Mouse (Mus musculus) adrenal gland, adult (tissue): ENCODE measurements around the gene Dock7.

Experiments used
- DNase-seq, 2 experiments: peaks; one replicate each; pipeline ENCODE4 v3.0.0; 2022 to 2023; ENCODE audit warnings: low spot score in 1 of 2; ENCODE audit not compliant: inconsistent age in 2 of 2

Dock7 gene

DNA sequence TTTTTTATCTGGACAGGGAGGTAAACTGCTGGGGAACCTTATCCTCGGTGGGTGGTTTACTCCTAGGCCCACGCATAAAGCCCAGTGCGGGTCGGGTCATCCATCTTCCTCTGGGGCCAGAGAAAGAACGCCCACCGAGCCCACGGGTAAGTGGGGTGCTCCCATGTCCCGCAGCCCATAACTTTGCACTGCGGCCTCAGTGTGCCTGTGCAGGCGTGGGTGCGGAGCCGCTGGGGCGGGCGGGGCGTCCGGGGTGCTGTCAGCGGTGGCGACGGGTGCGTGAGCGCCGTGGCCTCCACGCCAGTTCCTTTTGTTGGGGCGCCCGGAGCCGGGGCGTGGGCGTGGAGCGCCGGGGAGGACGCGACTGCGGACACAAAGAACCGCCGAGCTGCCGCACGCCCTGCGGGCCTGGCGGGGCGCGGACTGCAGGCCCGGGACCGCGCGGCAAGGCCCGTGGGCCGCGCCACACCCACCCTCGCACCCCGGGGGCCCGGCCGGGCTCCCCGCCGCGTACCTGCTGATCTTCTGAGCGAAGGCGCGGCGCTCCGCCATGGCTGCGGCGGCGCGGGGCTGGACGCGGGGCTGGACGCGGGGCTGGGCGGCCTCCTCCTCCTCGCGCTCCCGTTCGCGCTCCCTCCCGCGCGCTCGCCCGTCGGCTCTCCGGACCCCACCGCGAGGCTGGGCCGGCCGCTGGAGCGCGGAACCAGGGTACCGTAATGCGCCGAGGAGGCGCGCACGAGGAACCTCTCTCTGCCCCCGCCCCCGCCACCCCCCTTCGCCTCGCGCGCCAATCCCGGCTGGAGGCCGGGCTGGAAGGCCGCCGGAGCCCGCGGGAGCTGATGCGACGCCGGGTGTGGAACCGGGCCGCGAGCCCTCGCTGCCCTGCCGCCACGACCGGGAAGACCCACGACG, at the start of gene Dock7:
Dock7 (minus strand) TSS at position 705 of the 912 bp plus-strand sequence.
- peak; percentile 87 to 95 for DNase-seq

DNA sequence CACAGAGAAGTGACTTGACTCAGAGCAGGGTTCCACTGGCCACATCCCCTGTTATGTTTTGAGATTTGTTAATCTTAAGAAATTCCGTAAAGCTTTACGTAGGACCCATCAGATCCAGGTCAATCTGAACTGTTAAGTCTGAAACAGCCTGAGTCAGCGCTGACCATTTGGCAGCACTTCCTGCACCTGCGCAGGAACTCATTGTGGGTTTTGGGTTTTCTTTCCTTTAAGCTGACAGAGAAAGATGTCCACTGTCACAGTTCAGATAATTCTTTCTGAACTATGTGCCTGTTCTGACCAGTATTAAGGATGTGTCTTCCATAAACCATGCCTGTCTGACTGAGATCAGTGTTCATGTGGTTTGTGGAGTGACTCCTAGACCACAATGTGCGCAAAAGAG, 48.2 kb upstream of the Dock7 start:
- DNase-seq = no peak

DNA sequence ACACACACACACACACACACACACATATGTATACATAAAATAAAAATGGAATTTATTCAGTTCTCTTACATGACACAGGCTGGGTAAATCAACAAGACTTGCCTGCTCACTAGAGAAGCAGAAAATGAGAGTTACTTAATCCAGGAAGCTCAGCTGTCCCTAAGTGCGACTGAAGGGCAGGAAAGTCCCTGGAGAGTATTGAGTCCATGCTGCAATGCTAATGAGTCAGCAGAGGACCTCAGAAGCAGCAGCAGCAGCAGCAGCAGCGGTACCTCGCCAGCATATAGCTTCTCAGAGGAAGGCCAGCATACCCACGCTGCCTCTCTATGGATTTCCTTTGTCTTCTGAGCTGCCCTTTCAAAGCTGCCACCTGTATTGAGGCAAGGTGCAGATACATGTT, 42.8 kb upstream of the Dock7 start:
- peak; percentile 47 to 81 for DNase-seq

DNA sequence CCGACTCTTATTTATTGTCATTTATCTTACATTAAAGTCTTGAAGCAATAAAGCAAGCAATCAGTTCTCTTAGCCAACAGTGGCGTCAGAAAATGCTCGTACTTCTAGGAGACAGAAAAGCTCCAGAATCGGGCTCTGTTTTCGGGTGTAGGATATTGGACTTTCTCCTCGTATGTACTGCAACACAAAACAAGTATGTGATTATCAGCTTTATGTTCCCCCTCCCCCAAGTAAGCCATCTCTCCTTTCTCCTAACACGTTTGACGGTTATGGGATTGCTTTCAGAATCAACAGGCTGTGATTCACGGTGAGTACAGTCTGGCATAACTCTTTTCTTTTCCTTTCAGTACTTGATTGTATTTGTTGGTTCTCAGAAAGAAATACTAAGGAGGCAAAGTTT, 42.3 kb upstream of the Dock7 start:
- DNase-seq = peak in 1 of 2 experiments; percentile 61

DNA sequence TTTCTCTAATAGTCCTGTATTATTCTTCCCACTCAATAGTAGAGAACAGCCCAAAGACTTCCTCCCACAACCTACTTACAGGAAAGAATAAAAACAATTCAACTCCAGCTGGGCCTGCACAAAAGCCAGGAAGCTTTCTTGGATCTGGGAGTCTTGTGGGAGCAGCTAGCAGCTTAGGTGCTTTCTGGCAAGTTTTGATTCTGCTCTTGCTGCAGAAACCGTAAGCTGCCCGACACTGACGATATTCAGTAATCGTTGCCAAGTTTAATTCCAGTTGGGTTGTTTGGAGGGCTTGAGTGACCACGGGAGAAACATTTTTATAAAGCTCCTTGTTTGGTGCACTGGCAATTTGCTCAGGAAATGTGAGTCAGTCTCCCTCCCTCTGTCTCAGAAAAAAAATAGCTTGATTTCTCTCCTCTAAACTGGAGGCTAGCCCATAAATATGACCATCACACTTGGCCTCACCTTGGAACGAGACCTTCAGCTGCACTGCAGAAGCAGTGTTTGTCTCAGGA, 40.8 kb upstream of the Dock7 start:
- peak; percentile 53 to 87 for DNase-seq

DNA sequence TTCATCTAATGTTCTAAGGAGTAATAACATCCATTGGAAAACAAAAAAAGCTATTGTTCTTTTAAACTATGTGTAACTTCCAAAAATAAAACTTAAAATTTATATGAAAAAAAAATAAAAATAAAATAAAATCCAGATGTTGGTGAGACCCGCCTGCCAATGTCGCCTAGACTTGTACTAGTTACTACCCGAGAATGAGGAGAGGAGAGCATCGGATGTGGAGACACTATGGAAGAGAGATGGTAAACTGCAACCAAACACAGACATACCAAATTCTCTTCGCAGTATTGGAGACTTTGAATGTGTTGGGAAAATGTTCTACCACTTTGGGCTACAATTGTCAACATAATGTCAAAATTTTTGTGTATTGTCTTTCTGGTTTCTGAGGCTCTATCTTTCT, 40.2 kb upstream of the Dock7 start:
- DNase-seq = no peak

DNA sequence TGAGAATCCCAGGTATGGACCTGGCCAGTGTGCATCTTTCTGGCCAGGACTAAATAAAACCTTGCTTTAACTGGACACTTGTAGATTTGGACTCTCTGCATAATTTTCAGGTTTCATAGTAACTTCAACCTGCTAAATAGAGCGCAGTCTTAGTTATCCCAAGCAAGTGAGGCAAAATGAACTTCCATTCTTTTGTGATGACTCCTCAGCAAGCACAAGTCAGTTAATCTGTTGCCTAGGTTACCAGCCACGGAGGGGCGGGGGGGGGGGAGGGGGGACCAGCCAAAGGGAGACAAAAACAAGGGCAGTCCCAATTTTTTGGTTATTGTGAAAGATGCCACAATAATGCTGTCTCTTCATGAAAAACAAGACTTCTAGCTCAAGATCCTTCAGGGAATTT, 39.7 kb upstream of the Dock7 start:
- peak in 1 of 2 experiments; percentile 49 for DNase-seq

DNA sequence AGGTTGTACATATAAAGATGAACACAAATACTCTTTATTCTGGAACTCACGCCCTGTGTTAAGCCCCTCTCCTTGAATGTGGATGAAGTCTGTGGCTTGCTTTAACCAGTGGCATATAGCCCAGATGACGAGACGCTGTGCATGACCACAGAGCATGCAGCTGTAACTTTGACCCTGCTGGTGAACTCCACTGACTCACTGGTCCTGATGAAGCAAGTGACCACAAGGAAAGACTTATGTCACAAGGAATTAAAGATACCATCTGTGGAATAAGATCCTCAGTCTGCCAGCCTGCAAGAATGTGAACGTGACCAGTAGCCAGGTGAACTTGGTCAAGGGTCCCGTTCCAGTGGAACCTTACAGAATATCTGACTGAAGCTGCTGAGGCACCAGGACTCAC, 37.8 kb upstream of the Dock7 start:
- DNase-seq = peak; percentile 40 to 71

DNA sequence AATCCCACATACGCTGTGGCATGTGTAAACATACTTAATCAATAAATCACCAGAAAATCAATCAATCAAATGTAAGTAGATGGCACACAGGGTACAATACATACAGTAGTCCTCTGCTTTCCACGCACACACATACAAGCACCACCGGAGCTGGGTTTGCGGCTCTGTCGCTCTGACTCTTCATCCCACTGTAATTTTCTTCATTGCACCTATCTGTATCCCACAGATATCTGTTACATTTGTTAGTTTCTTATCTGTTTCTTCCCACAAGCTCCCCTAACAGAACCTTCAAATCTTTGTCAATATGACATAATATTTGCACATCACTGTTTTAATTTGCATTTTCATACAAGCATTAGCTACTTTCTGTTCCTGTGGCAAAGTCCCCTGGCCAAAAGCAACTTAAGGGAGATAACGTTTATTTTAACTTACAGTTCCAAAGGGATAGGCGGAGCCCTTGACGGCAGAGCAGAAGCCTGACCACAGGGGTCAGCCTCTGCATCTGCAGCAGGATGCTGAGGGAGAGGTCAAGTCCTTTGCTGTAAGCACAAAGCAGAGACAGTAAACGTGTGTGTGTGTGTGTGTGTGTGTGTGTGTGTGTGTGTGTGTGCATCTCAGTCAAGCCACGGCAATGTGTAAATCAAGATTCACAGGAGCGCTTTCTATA, 36.1 kb upstream of the Dock7 start:
- DNase-seq = no peak

DNA sequence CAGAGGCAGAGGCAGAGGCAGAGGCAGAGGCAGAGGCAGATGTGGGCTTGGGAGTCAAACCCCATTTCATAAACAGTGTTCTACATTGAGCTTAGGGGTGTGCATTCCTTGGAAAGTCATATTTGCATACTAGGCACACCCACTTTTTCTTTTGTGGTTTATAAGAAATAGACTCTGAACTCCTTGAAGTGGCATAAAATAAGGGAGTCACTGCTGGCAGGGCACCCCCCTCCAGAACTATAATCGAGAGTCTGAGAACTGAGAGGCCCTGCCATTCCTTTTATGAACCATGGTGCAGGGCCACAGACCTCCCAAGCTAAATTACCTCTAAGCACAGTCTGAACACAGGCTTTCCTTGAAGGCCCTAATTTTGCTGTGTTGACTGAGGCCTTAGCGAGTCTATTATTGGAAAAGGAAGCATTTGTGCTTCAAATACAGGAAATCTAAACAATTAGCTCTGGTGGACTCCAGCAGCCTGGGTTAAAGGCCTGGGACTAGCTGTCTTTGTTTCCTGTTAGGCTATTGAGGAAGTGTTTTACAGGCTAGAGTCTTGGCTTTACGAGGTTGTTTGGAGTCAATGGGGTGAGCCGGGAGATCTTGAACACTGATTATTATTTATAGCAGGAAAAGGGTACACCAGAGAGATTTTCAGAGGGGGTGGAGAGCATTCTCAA, 31.3 kb upstream of the Dock7 start:
- DNase-seq = no peak

DNA sequence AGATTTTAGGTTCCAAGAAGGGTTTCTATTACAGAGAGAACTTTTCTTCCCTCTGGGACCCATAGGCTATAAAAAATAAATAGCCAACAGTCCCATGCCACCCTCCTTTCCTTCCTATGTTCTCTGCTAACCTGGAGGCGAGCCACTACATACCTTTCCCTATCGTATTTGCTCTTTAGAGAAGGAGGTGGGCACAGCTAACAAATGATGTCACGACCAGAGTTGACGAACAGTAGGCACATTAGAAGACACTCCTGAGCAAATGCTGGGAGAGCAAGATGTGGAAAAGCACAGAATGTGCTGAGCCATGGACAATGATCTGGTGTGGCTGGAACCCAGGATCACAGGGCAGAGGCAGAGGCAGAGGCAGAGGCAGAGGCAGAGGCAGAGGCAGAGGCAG, 30.7 kb upstream of the Dock7 start:
- DNase-seq = no peak

DNA sequence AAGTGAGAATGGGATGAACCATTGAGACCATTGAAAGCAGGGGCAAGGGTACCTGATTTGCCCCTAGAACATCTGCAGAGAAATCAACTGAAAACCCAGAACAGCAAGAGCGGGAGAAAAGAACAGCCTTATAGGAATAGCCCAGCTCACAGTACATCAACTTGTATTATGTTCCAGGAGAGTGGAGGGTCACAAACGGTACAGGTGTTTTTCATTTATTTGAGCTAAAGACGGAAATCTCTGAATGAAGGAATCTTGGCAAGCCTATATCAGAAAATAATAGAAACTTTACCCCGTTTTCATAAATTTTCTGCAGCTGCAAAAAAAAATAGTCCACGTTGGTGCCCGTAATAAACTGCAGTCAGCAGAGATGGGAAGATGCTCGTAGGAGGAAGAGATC, 22.6 kb upstream of the Dock7 start:
- DNase-seq = no peak

DNA sequence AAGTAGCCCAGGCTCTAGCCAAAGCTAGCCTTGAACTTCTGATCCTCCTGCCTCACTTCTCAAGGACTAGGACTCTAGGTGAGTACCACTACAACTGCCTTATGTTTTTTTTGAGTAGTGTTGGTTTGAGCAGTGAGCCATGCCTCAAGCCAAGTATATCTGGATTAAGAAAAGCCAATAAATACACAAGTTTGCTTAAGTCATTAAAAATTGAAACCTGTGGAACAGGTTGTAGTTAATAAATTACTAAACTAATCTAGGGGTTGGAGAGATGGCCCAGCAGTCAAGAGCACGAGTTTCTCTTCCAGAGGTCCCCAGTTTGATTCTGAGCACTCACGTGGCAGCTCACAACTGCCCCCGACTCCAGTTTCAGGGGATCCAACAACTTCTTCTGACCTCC, 20.9 kb upstream of the Dock7 start:
- DNase-seq = no peak

DNA sequence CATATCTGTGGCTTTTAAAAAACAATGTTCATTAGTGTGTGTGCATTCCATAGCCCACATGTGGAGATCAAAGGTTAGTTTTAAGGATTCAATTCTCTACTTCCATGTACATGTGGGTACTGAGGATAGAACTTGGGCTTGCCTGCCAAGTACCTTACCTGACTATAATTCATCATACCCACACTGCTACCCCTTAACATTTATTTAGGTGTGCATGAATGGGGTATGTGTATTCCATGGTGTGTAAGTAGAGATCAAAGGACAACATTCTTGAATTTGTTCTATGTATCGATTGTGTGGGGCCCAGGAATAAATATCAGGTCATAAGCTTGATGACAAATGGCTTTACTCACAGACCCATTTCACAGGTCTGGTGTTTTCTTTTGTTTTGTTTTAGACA, 20.5 kb upstream of the Dock7 start:
- DNase-seq = no peak

DNA sequence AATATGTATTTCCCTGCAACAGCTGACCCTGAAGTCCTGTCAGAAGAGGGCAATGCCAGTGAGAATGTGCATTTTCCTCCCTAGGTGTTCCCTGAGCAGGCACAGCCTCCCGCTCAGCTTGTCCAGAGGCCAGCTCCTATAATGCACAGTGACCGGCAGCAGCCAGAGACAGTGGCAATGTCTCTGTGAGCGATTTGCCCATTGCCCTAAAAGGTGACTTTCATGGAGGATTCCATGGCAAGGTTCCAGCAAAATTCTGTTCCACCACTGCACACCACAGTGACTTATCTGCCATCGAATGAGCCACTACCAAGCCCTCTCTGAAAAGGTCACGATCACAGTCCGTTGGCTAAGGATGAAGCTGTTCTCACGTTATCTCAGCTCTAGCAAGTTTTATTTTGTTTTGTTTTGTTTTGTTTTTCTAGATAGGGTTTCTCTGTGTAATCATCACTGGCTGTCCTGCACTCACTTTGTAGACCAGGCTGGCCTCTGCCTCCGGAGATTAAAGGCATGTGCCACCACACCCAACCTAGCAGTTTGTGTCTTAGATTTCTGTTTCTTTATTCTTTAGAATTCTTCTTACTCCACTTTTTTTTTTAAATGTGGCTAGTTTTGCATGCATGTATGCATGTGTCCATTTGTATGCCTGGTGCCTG, 17.4 kb upstream of the Dock7 start:
- peak; percentile 11 to 67 for DNase-seq

DNA sequence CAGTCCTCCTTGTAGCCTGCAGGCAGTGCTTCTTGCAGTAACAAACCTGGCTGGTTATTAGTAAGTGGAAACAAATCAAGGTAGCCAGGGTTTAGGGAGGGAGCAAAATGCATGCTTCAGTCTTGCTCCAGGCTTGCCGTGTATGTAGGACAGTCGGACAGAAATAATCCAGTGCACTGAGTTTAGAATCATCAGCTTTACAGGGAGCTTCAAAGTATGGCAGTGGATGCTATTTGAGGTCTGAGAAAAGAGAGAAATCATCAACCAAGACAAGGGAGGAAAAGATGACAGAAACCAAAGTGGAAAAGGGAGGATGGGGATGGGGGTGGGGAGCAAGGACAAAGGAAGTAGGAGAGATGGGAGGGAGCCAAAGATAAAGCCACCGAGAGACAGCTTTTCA, 13.8 kb upstream of the Dock7 start:
- DNase-seq = no peak

DNA sequence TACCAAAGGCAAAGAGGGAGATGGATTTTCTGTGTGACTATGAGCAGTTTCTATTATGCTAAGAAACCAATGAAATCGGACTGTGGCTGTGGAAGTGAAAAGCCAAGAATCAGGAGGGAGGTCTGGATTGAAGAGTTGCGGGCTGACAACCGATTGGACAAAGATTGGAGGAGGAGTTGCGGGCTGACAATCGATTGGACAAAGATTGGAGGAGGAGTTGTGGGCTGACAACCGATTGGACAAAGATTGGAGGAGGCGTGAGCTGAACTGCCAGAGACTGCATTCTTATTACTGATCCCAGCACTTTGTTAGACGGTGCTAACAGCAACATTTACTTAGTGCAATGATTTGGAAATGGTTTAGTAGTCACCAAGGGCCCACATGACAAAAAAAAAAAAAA, 12.6 kb upstream of the Dock7 start:
- DNase-seq = no peak

DNA sequence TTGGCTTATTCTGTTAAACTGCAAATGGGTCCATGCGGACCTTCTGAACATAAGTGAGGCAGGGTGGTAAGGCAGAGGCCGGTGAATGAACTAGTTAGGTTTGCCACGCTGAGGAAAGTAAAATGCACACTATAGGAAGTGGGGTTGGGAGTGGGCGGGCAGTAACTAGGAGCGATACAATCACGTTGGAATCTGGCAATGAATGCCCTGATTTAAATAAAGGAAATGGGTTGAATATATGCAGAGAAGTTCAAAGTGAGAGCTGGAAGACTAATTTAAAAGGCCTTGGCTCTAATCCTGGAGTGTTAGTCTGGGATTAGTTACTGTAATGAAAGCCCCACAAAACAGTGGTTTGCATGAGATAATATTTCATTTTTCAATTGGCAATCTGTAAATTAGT, 12.0 kb upstream of the Dock7 start:
- DNase-seq = no peak

DNA sequence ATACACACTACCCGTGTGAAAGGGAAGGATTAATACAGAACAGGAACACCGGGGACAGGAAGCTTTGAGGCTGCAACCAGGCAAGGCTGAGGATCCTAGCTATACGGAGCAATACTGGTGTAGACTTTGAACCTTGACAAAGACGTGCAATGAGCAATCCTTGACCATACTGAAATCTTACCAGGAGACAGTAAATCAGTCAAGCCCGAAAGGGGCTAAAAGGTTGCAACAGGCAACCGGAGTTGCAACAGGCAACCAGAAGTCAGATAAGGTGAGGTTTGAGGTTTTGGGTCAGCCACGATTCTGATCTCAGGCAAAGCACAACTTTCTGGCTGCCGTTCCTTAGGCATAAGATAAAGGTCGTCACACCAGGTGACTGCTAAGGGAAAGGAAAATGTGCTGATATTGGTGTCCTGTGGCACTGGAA, 10.5 kb upstream of the Dock7 start:
- DNase-seq = peak in 1 of 2 experiments; percentile 79

DNA sequence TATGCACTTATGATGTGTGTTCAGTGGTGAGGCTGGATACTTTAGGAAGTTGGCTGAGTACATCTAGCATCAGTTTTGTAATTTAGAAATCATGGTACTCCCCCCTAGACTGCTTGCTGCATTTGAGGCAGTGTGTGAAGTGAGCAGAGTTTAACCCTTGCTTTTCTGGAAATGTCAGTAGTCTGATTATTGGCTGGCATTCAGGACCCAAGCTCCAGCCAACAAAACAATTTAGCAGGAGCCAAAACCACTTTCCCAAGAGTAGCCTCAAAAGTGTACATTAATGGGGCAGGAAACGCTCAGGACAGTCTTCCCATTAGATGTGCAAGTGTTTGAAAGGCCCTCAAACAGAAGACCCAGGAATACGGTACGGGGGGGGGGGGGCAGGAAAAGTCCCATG, 2.8 kb upstream of the Dock7 start:
- DNase-seq = no peak

DNA sequence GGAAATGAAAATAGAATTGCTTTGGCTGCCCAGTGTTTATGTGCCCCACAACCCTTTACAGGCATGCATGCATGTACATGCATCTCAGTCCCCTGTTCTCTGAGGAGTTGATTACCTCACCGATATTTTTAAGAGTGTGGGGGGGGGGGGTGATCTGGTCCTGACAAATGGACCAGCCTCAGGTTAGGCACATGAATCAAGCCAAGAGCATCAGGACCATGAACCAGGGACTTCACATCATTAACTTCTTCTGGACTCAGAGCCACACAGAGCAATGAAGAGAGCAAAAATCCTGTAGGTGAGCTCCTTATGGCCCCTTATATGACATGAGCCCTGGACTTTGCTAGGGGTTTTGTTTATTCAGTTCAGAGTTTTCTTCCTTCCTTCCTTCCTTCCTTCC, 2.1 kb upstream of the Dock7 start:
- no peak for DNase-seq
